Mouse (Mus musculus) midbrain, embryonic 14.5 days (tissue): Measurements from ENCODE around the gene Itsn2. TPM values are rescaled to one million over a fixed set of nuclear protein-coding genes. Genes with fewer than 3 reads are reported as not detected.
"Not testable (repeated sequence)": the region's sequence is repeated elsewhere in the genome, so short reads cannot be mapped to it uniquely, and the experiment has no call there.

Source experiments
- ATAC-seq: fragments of 200-750 bp; cut with Nextera tagmentation; 2 replicates; pipeline ENCODE4 v1.8.0; 2017; ENCODE audit warnings: moderate number of reproducible peaks, moderate library complexity; ENCODE audit not compliant: low FRiP score, low TSS enrichment
- DNase-seq: peaks from one replicate; pipeline ENCODE4 v3.0.0-alpha.2; 2015
- H3K27ac ChIP-seq: fragments of 300-500 bp; sonication (generic); replicated peaks from 2 replicates; pipeline ENCODE4 v1.5.1; 2014; ENCODE audit warnings: mild to moderate bottlenecking, low read depth, low read length, moderate library complexity
- H3K27me3 ChIP-seq: fragments of 300-500 bp; sonication (generic); 2 replicates; pipeline ENCODE4 v1.6.1; 2014; ENCODE audit warnings: low read length, control low read depth, mixed read lengths; ENCODE audit not compliant: control insufficient read depth, insufficient read depth
- H3K36me3 ChIP-seq: fragments of 300-500 bp; sonication (generic); 2 replicates; pipeline ENCODE4 v1.6.1; 2014; ENCODE audit warnings: low read length, control low read depth; ENCODE audit not compliant: control insufficient read depth, insufficient read depth
- H3K4me1 ChIP-seq: fragments of 300-500 bp; sonication (generic); 2 replicates; pipeline ENCODE4 v1.6.1; 2014; ENCODE audit warnings: mild to moderate bottlenecking, antibody characterized with exemption, low read length, control low read depth; ENCODE audit not compliant: control insufficient read depth, insufficient read depth
- H3K4me2 ChIP-seq: fragments of 300-500 bp; sonication (generic); 2 replicates; pipeline ENCODE4 v1.6.1; 2014; ENCODE audit warnings: mild to moderate bottlenecking, low read length, moderate library complexity
- H3K4me3 ChIP-seq: fragments of 300-500 bp; sonication (generic); replicated peaks from 2 replicates; pipeline ENCODE4 v1.5.1; 2014; ENCODE audit warnings: low read depth, low read length
- H3K9ac ChIP-seq: fragments of 300-500 bp; sonication (generic); replicated peaks from 2 replicates; pipeline ENCODE4 v1.6.1; 2014; ENCODE audit warnings: mild to moderate bottlenecking, low read length, moderate library complexity
- H3K9me3 ChIP-seq: fragments of 300-500 bp; sonication (generic); 2 replicates; pipeline ENCODE4 v1.6.1; 2016; ENCODE audit warnings: low read length, control low read depth, mixed read lengths; ENCODE audit not compliant: control insufficient read depth
- WGBS: fragments of 180-500 bp; shearing (Covaris S2); extraction: QIAGEN DNeasy Blood & Tissue Kit; methylation state at CpG from one replicate; pipeline ENCODE4 v1.1.7; 2014; 5-methylcytosine and 5-hydroxymethylcytosine counted together
- polyA plus RNA-seq: library from polyadenylated mRNA; unstranded; fragments of >200 nt; fragmentation: Nextera tagmentation; extraction: Ambion mirVana; gene quantifications from 2 replicates; pipeline ENCODE4 v1.2.1, GENCODE M21; 2014

Itsn2 gene
- polyA plus RNA-seq, 1 experiment from 2014 or later: 21.2 TPM

- H3K9me3 ChIP-seq: no peaks in the 10 kb centered on the region
- 90% methylated on average over 3 of the region's 3 CpGs for WGBS
- H3K4me2 ChIP-seq: no peak overlapping the region
- no peaks in the 10 kb centered on the region for H3K36me3 ChIP-seq
- no peak for ATAC-seq
- no peaks in the 10 kb centered on the region for H3K4me1 ChIP-seq
- H3K27me3 ChIP-seq: no peaks in the 10 kb centered on the region
- no peak overlapping the region for H3K27ac ChIP-seq
- H3K9ac ChIP-seq: no peak overlapping the region
- no peak for DNase-seq
- H3K4me3 ChIP-seq: no peak overlapping the region
Measured at GRCm38 (mm10) chr12:4729165-4729564, 136.7 kb downstream of the Itsn2 start.

DNA sequence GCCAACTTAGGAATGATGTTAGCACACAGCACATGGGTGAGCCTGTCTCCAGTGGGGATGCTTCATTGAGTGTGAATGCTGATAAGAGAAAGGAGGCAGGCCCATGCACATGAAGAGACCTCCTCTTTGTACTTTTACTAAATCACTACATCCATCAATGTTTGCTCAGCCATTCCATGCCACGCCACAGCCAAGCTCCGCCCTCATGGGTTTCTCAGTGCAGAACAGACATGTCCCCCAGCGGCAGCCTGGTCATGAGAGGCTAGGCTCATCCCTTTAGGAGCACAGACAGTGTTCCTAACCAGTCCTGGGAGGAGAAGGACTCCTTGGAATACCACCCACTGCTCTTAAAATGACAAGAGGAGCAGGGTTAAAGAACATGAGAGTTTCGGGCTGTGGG is 139.2 kb downstream of the Itsn2 start:
- no peak overlapping the region for H3K4me3 ChIP-seq
- no peaks in the 10 kb centered on the region for H3K36me3 ChIP-seq
- no peak overlapping the region for H3K4me2 ChIP-seq
- no peaks in the 10 kb centered on the region for H3K27me3 ChIP-seq
- no peak overlapping the region for H3K9ac ChIP-seq
- no peaks in the 10 kb centered on the region for H3K9me3 ChIP-seq
- H3K4me1 ChIP-seq: no peaks in the 10 kb centered on the region
- DNase-seq (no peak), ATAC-seq (no peak)
- H3K27ac ChIP-seq: no peak overlapping the region
- WGBS: 81% methylated on average over 4 of the region's 4 CpGs

GRCm38 (mm10) chr12:4732332-4732731 is 139.9 kb downstream of the Itsn2 start:
- Histone ChIP-seq H3K9ac (no peak overlapping the region), H3K36me3 (no peaks in the 10 kb centered on the region), H3K4me2 (no peak overlapping the region), H3K4me1 (no peaks in the 10 kb centered on the region), H3K4me3 (no peak overlapping the region), H3K9me3 (no peaks in the 10 kb centered on the region), H3K27ac (no peak overlapping the region), H3K27me3 (no peaks in the 10 kb centered on the region)
- ATAC-seq: no peak
- no peak for DNase-seq
- WGBS: 62% methylated on average over 4 of the region's 4 CpGs

GRCm38 (mm10) chr12:4738031-4738576 is 145.7 kb downstream of the Itsn2 start, which contains the start of gene Fam228a:
Fam228a (minus strand) TSS chr12:4738430.
- Histone ChIP-seq H3K4me3 (no peak within 1 kb of the TSS), H3K27me3 (no peaks in the 10 kb centered on the region), H3K9me3 (no peaks in the 10 kb centered on the region), H3K4me1 (no peaks in the 10 kb centered on the region), H3K4me2 (no peak within 1 kb of the TSS), H3K9ac (no peak within 1 kb of the TSS), H3K36me3 (no peaks in the 10 kb centered on the region), H3K27ac (no peak within 1 kb of the TSS)
- WGBS: 87% methylated on average over 18 of the region's 18 CpGs
- ATAC-seq: no peak
- no peak for DNase-seq

GRCm38 (mm10) chr12:4740823-4741222 is 148.4 kb downstream of the Itsn2 start:
- Histone ChIP-seq H3K4me2 (no peak overlapping the region), H3K9me3 (no peaks in the 10 kb centered on the region), H3K27me3 (no peaks in the 10 kb centered on the region), H3K9ac (no peak overlapping the region), H3K36me3 (no peaks in the 10 kb centered on the region), H3K4me3 (no peak overlapping the region), H3K4me1 (no peaks in the 10 kb centered on the region), H3K27ac (no peak overlapping the region)
- 83% methylated on average over 7 of the region's 7 CpGs for WGBS
- ATAC-seq (no peak), DNase-seq (no peak)

GRCm38 (mm10) chr12:4742183-4742582 is 149.7 kb downstream of the Itsn2 start:
- Histone ChIP-seq H3K4me3 (no peak overlapping the region), H3K9me3 (no peaks in the 10 kb centered on the region), H3K36me3 (no peaks in the 10 kb centered on the region), H3K27me3 (no peaks in the 10 kb centered on the region), H3K9ac (no peak overlapping the region), H3K4me1 (no peaks in the 10 kb centered on the region), H3K27ac (no peak overlapping the region), H3K4me2 (no peak overlapping the region)
- DNase-seq: no peak
- no peak for ATAC-seq
- WGBS: 89% methylated on average over 3 of the region's 3 CpGs

DNA sequence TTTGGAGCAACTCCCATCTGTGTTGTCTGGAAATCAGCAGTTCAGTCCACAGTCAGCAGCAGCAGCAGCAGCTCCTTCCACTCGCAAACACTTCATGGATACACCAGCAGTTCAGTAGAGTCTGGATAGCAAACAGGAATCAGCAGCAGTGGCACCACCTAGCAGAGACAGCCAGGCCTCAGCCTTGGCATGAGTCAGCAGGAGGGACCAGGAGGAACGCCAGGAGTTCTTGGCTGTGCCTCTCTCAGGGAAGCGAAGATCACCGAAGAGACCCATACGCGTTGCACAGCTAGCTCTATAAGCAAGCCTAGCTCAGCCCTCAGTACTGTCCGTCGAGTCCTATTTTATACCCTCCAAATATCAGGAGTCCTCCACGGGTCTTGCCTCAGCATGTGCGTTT is 152.0 kb downstream of the Itsn2 start:
- H3K9me3 ChIP-seq: no peaks in the 10 kb centered on the region
- no peak overlapping the region for H3K9ac ChIP-seq
- no peak overlapping the region for H3K27ac ChIP-seq
- H3K4me1 ChIP-seq: no peaks in the 10 kb centered on the region
- 94% methylated on average over 10 of the region's 10 CpGs for WGBS
- H3K4me2 ChIP-seq: no peak overlapping the region
- DNase-seq: no peak
- no peaks in the 10 kb centered on the region for H3K27me3 ChIP-seq
- no peak overlapping the region for H3K4me3 ChIP-seq
- no peaks in the 10 kb centered on the region for H3K36me3 ChIP-seq
- ATAC-seq: no peak

GRCm38 (mm10) chr12:4754451-4754850 is 162.0 kb downstream of the Itsn2 start:
- not testable (repeated sequence) for H3K4me2 ChIP-seq, H3K27me3 ChIP-seq, ATAC-seq, H3K4me1 ChIP-seq, H3K9ac ChIP-seq, H3K36me3 ChIP-seq, H3K9me3 ChIP-seq, DNase-seq, H3K4me3 ChIP-seq, H3K27ac ChIP-seq
- 96% methylated on average over 4 of the region's 4 CpGs for WGBS

DNA sequence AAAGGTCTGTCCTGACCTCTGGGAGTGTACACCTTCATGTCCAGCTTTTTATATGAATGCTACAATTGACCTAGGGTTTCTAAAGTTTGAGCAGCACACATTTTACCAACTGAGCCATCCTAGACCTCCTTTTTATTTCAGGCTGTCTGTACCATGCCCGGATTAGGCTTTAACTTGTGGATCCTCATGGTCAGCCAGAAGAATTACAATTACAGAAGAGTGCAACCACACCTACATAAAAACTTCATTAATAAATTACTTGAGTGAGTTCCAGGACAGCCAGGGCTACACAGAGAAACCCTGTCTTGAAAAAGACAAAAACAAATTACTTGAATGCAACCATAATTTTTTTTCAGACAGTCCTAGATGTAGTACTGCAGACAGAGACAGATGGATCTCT is 164.6 kb downstream of the Itsn2 start:
- Histone ChIP-seq H3K27ac (no peak overlapping the region), H3K4me3 (no peak overlapping the region), H3K9ac (no peak overlapping the region), H3K9me3 (no peaks in the 10 kb centered on the region), H3K4me2 (no peak overlapping the region), H3K4me1 (no peaks in the 10 kb centered on the region), H3K27me3 (no peaks in the 10 kb centered on the region), H3K36me3 (no peaks in the 10 kb centered on the region)
- ATAC-seq: no peak
- 86% methylated on average over 1 of the region's 1 CpGs for WGBS
- no peak for DNase-seq
